Mouse (Mus musculus) small intestine, adult 2 months (tissue): ENCODE measurements around the gene Rtl3. TPM values are rescaled to one million over a fixed set of nuclear protein-coding genes. Genes with fewer than 3 reads are reported as not detected.

Experiments used
- H3K27ac ChIP-seq: fragments of 200-500 bp; 2 replicates; pipeline ENCODE4 v1.5.1; 2012; ENCODE audit warnings: low read depth, low read length, control low read depth, inconsistent platforms; ENCODE audit not compliant: insufficient read depth
- H3K27me3 ChIP-seq: fragments of 200-500 bp; 2 replicates; pipeline ENCODE4 v1.6.1; 2012; ENCODE audit warnings: mild to moderate bottlenecking, moderate library complexity, low read length, inconsistent platforms; ENCODE audit not compliant: control insufficient read depth, insufficient read depth
- H3K36me3 ChIP-seq: fragments of 200-500 bp; 2 replicates; pipeline ENCODE4 v1.6.1; 2012; ENCODE audit warnings: mild to moderate bottlenecking, low read length, control low read depth, inconsistent platforms; ENCODE audit not compliant: control insufficient read depth, insufficient read depth
- H3K4me1 ChIP-seq: fragments of 200-500 bp; 2 replicates; pipeline ENCODE4 v1.6.1; 2012; ENCODE audit warnings: low read length, inconsistent platforms, mixed read lengths; ENCODE audit not compliant: control insufficient read depth, insufficient read depth, insufficient read length
- H3K4me3 ChIP-seq: fragments of 200-500 bp; 2 replicates; pipeline ENCODE4 v1.5.1; 2012; ENCODE audit warnings: low read depth, mild to moderate bottlenecking, control low read depth, inconsistent platforms, low read length, moderate library complexity
- CTCF ChIP-seq: fragments of 200-500 bp; IDR thresholded peaks from 2 replicates; pipeline ENCODE4 v1.5.1; 2012; ENCODE audit warnings: low read depth, mild to moderate bottlenecking, control low read depth, inconsistent platforms, low read length, moderate library complexity, mixed read lengths; ENCODE audit not compliant: insufficient replicate concordance, insufficient read length; ENCODE audit errors: extremely low read depth
- POLR2A ChIP-seq: fragments of 200-500 bp; IDR thresholded peaks from 2 replicates; pipeline ENCODE4 v1.6.1; 2012; ENCODE audit warnings: low read depth, mild to moderate bottlenecking, control low read depth, inconsistent platforms, low read length, moderate library complexity
- WGBS: fragments of 180-500 bp; shearing (Covaris S2); methylation state at CpG from one replicate; pipeline ENCODE4 v1.1.7; 2018; 5-methylcytosine and 5-hydroxymethylcytosine counted together
- polyA plus RNA-seq: library from polyadenylated mRNA; depleted of rRNA; stranded (reverse); fragments of >200 nt; gene quantifications from 2 replicates; pipeline ENCODE4 v1.2.3, GENCODE M21; 2012; rRNA removed

The Rtl3 gene
- polyA plus RNA-seq, 1 experiment: not detected

- WGBS: 67% methylated on average over 7 of the region's 7 CpGs
- no peak overlapping the region for H3K27ac ChIP-seq
- no peaks in the 10 kb centered on the region for H3K27me3 ChIP-seq
- no peaks in the 10 kb centered on the region for H3K36me3 ChIP-seq
- no peaks in the 10 kb centered on the region for H3K4me1 ChIP-seq
- H3K4me3 ChIP-seq: no peak overlapping the region
- TF ChIP-seq POLR2A (no peak), CTCF (no peak)
Observed at GRCm38 (mm10) chrX:106809560-106810226, 30.8 kb downstream of the Rtl3 start.

GRCm38 (mm10) chrX:106804387-106804786, 36.1 kb downstream of the Rtl3 start:
- WGBS: 89% methylated on average over 2 of the region's 2 CpGs
- H3K4me3 ChIP-seq: no peak overlapping the region
- no peaks in the 10 kb centered on the region for H3K36me3 ChIP-seq
- TF ChIP-seq CTCF: no peak
- TF ChIP-seq POLR2A: no peak
- H3K27ac ChIP-seq: no peak overlapping the region
- no peaks in the 10 kb centered on the region for H3K27me3 ChIP-seq
- H3K4me1 ChIP-seq: no peaks in the 10 kb centered on the region

GRCm38 (mm10) chrX:106794686-106795085, 45.8 kb downstream of the Rtl3 start:
- Histone ChIP-seq H3K4me3 (no peak overlapping the region), H3K27ac (no peak overlapping the region), H3K27me3 (no peaks in the 10 kb centered on the region), H3K4me1 (no peaks in the 10 kb centered on the region), H3K36me3 (no peaks in the 10 kb centered on the region)
- TF ChIP-seq POLR2A (no peak), CTCF (no peak)
- 8% methylated on average over 2 of the region's 2 CpGs for WGBS

Other genes starting within 250 kb of the Rtl3 start
- gene Cysltr1, start 237.0 kb downstream of the Rtl3 start, polyA plus RNA-seq: 0.18 and 0.49 TPM in 2 replicates
- 0.04 TPM in 1 of 2 replicates, not detected in the other for gene Lpar4, start 80.0 kb upstream of the Rtl3 start, polyA plus RNA-seq
- 0.52 and 0.56 TPM in 2 replicates for gene P2ry10, start 247.8 kb upstream of the Rtl3 start, polyA plus RNA-seq